Mouse (Mus musculus) lung, embryonic 15.5 days (tissue): Measurements from ENCODE around the gene Smtn. TPM values are rescaled to one million over a fixed set of nuclear protein-coding genes. Genes with fewer than 3 reads are reported as not detected.
A peak's percentile ranks its signal among the peaks of the same experiment; 100 is the strongest.

Experiments
- ATAC-seq: fragments of 200-750 bp; cut with Nextera tagmentation; 2 replicates; pipeline ENCODE4 v1.8.0; 2017; ENCODE audit warnings: moderate number of reproducible peaks, borderline replicate concordance; ENCODE audit not compliant: low FRiP score, low TSS enrichment; ENCODE audit errors: extremely low read depth
- H3K27ac ChIP-seq: fragments of 300-500 bp; sonication (generic); 2 replicates; pipeline ENCODE4 v1.5.1; 2015; ENCODE audit warnings: moderate library complexity, mild to moderate bottlenecking, inconsistent platforms
- H3K27me3 ChIP-seq: fragments of 300-500 bp; sonication (generic); 2 replicates; pipeline ENCODE4 v1.6.1; 2015; ENCODE audit warnings: inconsistent platforms
- H3K36me3 ChIP-seq: fragments of 300-500 bp; sonication (generic); 2 replicates; pipeline ENCODE4 v1.6.1; 2015; ENCODE audit warnings: inconsistent platforms
- H3K4me1 ChIP-seq: fragments of 300-500 bp; sonication (generic); 2 replicates; pipeline ENCODE4 v1.6.1; 2015; ENCODE audit warnings: inconsistent platforms
- H3K4me2 ChIP-seq: fragments of 300-500 bp; sonication (generic); 2 replicates; pipeline ENCODE4 v1.6.1; 2015; ENCODE audit warnings: inconsistent platforms, mild to moderate bottlenecking, moderate library complexity
- H3K4me3 ChIP-seq: fragments of 300-500 bp; sonication (generic); 2 replicates; pipeline ENCODE4 v1.5.1; 2015; ENCODE audit warnings: mild to moderate bottlenecking, inconsistent platforms
- H3K9ac ChIP-seq: fragments of 300-500 bp; sonication (generic); 2 replicates; pipeline ENCODE4 v1.6.1; 2015; ENCODE audit warnings: inconsistent platforms
- H3K9me3 ChIP-seq: fragments of 300-500 bp; sonication (generic); 2 replicates; pipeline ENCODE4 v1.6.1; 2016; ENCODE audit warnings: inconsistent platforms
- WGBS: fragments of 180-500 bp; shearing (Covaris S2); methylation state at CpG from one replicate; pipeline ENCODE4 v1.1.7; 2015; 5-methylcytosine and 5-hydroxymethylcytosine counted together
- polyA plus RNA-seq: library from polyadenylated mRNA; unstranded; fragments of >200 nt; fragmentation: Nextera tagmentation; extraction: Ambion mirVana; gene quantifications from 2 replicates; pipeline ENCODE4 v1.2.1, GENCODE M21; 2015

The Smtn gene
- polyA plus RNA-seq, 1 experiment from 2014 or later: 107 TPM

GRCm38 (mm10) chr11:3534956-3535355 is 5.5 kb downstream of the Smtn start:
- H3K27ac ChIP-seq: peak overlapping the region; percentile 94
- peak overlapping the region; percentile 67 for H3K4me3 ChIP-seq
- ATAC-seq: no peak
- no peaks in the 10 kb centered on the region for H3K27me3 ChIP-seq
- peak overlapping the region; percentile 53; the same call in 1 of the 2 replicates for H3K9ac ChIP-seq
- peaks cover 44% of the 10 kb centered on the region for H3K36me3 ChIP-seq
- WGBS: 23% methylated on average over 8 of the region's 8 CpGs
- H3K4me1 ChIP-seq: peaks cover 33% of the 10 kb centered on the region
- H3K4me2 ChIP-seq: peak overlapping the region; percentile 74
- H3K9me3 ChIP-seq: no peaks in the 10 kb centered on the region

- peaks cover 58% of the 10 kb centered on the region for H3K36me3 ChIP-seq
- ATAC-seq: no peak
- H3K4me2 ChIP-seq: no peak overlapping the region
- 90% methylated on average over 17 of the region's 17 CpGs for WGBS
- H3K9me3 ChIP-seq: no peaks in the 10 kb centered on the region
- H3K9ac ChIP-seq: no peak overlapping the region
- peaks cover 28% of the 10 kb centered on the region for H3K4me1 ChIP-seq
- no peak overlapping the region for H3K4me3 ChIP-seq
- no peak overlapping the region for H3K27ac ChIP-seq
- H3K27me3 ChIP-seq: no peaks in the 10 kb centered on the region
These were observed 6.9 kb downstream of the Smtn start for GRCm38 (mm10) chr11:3533406-3533932.

- Histone ChIP-seq H3K4me2 (no peak overlapping the region), H3K27ac (no peak overlapping the region), H3K4me3 (no peak overlapping the region), H3K36me3 (peaks cover 70% of the 10 kb centered on the region), H3K9me3 (no peaks in the 10 kb centered on the region), H3K9ac (no peak overlapping the region), H3K27me3 (no peaks in the 10 kb centered on the region), H3K4me1 (peaks cover 16% of the 10 kb centered on the region)
- WGBS: 81% methylated on average over 16 of the region's 16 CpGs
- ATAC-seq: no peak
These were observed 8.1 kb downstream of the Smtn start for GRCm38 (mm10) chr11:3532101-3532931.

GRCm38 (mm10) chr11:3531634-3532033 is 8.8 kb downstream of the Smtn start:
- WGBS: 84% methylated on average over 6 of the region's 6 CpGs
- Histone ChIP-seq H3K27me3 (no peaks in the 10 kb centered on the region), H3K4me3 (no peak overlapping the region), H3K9ac (no peak overlapping the region), H3K36me3 (peaks cover 77% of the 10 kb centered on the region), H3K9me3 (no peaks in the 10 kb centered on the region), H3K4me2 (no peak overlapping the region), H3K27ac (no peak overlapping the region), H3K4me1 (peaks cover 10% of the 10 kb centered on the region)
- ATAC-seq: no peak

GRCm38 (mm10) chr11:3530731-3531130 is 9.7 kb downstream of the Smtn start:
- Histone ChIP-seq H3K27ac (no peak overlapping the region), H3K27me3 (no peaks in the 10 kb centered on the region), H3K4me3 (no peak overlapping the region), H3K4me2 (no peak overlapping the region), H3K9ac (no peak overlapping the region), H3K4me1 (peaks cover 5% of the 10 kb centered on the region; the same call in 1 of the 2 replicates), H3K9me3 (no peaks in the 10 kb centered on the region), H3K36me3 (peaks cover 86% of the 10 kb centered on the region)
- 94% methylated on average over 3 of the region's 3 CpGs for WGBS
- ATAC-seq: no peak

- H3K27me3 ChIP-seq: no peaks in the 10 kb centered on the region
- H3K9ac ChIP-seq: no peak overlapping the region
- no peak overlapping the region for H3K4me2 ChIP-seq
- H3K27ac ChIP-seq: no peak overlapping the region
- ATAC-seq: no peak
- peaks cover 96% of the 10 kb centered on the region for H3K36me3 ChIP-seq
- H3K4me1 ChIP-seq: no peaks in the 10 kb centered on the region
- no peaks in the 10 kb centered on the region for H3K9me3 ChIP-seq
- WGBS: 67% methylated on average over 20 of the region's 20 CpGs
- no peak overlapping the region for H3K4me3 ChIP-seq
These were observed 10.7 kb downstream of the Smtn start for GRCm38 (mm10) chr11:3529476-3530252.

GRCm38 (mm10) chr11:3528208-3528607 is 12.2 kb downstream of the Smtn start:
- WGBS: 87% methylated on average over 6 of the region's 6 CpGs
- H3K36me3 ChIP-seq: peaks cover 99% of the 10 kb centered on the region
- no peak overlapping the region for H3K4me3 ChIP-seq
- H3K4me2 ChIP-seq: no peak overlapping the region
- no peaks in the 10 kb centered on the region for H3K27me3 ChIP-seq
- no peaks in the 10 kb centered on the region for H3K4me1 ChIP-seq
- no peak for ATAC-seq
- no peaks in the 10 kb centered on the region for H3K9me3 ChIP-seq
- no peak overlapping the region for H3K9ac ChIP-seq
- no peak overlapping the region for H3K27ac ChIP-seq

- Histone ChIP-seq H3K4me2 (no peak overlapping the region), H3K27ac (no peak overlapping the region), H3K9ac (no peak overlapping the region), H3K27me3 (no peaks in the 10 kb centered on the region), H3K4me1 (no peaks in the 10 kb centered on the region), H3K9me3 (no peaks in the 10 kb centered on the region), H3K4me3 (no peak overlapping the region), H3K36me3 (peaks cover 99% of the 10 kb centered on the region)
- no peak for ATAC-seq
- 83% methylated on average over 8 of the region's 8 CpGs for WGBS
These were observed 12.6 kb downstream of the Smtn start for GRCm38 (mm10) chr11:3527766-3528165.

GRCm38 (mm10) chr11:3526979-3527738 is 13.3 kb downstream of the Smtn start:
- Histone ChIP-seq H3K4me3 (no peak overlapping the region), H3K9ac (no peak overlapping the region), H3K9me3 (no peaks in the 10 kb centered on the region), H3K4me1 (no peaks in the 10 kb centered on the region), H3K4me2 (no peak overlapping the region), H3K36me3 (peaks cover 99% of the 10 kb centered on the region), H3K27ac (no peak overlapping the region), H3K27me3 (no peaks in the 10 kb centered on the region)
- ATAC-seq: no peak
- 88% methylated on average over 24 of the region's 24 CpGs for WGBS

GRCm38 (mm10) chr11:3526207-3526606 is 14.2 kb downstream of the Smtn start:
- Histone ChIP-seq H3K9me3 (no peaks in the 10 kb centered on the region), H3K4me3 (no peak overlapping the region), H3K27me3 (no peaks in the 10 kb centered on the region), H3K4me2 (no peak overlapping the region), H3K9ac (no peak overlapping the region), H3K36me3 (peaks cover 99% of the 10 kb centered on the region), H3K4me1 (no peaks in the 10 kb centered on the region), H3K27ac (no peak overlapping the region)
- ATAC-seq: no peak
- WGBS: 80% methylated on average over 9 of the region's 9 CpGs

GRCm38 (mm10) chr11:3525560-3525959 is 14.9 kb downstream of the Smtn start:
- no peak for ATAC-seq
- WGBS: 81% methylated on average over 4 of the region's 4 CpGs
- Histone ChIP-seq H3K27me3 (no peaks in the 10 kb centered on the region), H3K4me1 (no peaks in the 10 kb centered on the region), H3K27ac (no peak overlapping the region), H3K9me3 (no peaks in the 10 kb centered on the region), H3K4me2 (no peak overlapping the region), H3K36me3 (peaks cover 99% of the 10 kb centered on the region), H3K4me3 (no peak overlapping the region), H3K9ac (no peak overlapping the region)
